In the genomic region with DNA sequence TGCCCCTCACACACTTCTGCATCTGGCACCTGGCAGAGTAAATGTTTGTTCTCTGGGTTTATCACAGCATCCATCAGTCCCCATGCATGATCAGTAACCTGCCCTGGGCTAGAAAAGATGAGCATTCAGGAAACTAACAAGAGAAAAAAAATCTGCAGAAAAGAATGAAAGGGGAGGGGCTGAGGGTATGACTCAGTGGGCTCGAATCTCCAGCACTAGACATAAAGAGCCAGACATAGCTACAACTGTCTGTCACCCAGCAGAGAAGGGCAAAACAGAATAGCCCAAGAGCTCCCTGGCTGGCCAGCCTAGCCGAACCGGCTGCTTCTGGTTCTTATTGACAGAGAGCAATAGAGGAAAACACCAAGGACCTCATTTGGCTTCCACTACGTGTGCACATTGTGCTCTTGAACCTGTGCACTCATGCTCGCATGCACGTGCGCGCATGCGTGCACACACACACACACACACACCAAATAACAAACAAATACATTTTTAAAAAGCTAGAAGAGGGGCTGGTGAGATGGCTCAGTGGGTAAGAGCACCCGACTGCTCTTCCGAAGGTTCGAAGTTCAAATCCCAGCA, we compare ENCODE assay signal across 22 mouse cellular contexts. TPM values are rescaled to one million over a fixed set of nuclear protein-coding genes. Genes with fewer than 3 reads are reported as not detected.
"Had no signal": no experiment of that assay in that cellular context is flagged by ENCODE, and none has a peak within 500 bp of the region (broad histone marks: within the 10 kb centered on the region; RNA-seq: fewer than 3 reads in every experiment).

No protein-coding gene starts in this region.

- DNase-seq: kidney, adult 9 months; kidney, postnatal 36 days; layer of hippocampus, adult 9-11 months; layer of hippocampus, postnatal 36 days; liver, embryonic 13.5 days; liver, postnatal 0 days; lung, postnatal 14 days; right cerebral cortex, adult 18-20 months; right cerebral cortex, postnatal 25 days had no signal

RNA-seq across cellular contexts. Expression of gene Gm17334, which starts 17.9 kb away (rescaled TPM):
- polyA plus RNA-seq: limb, embryonic 11.5 days; liver, embryonic 13.5 days; macrophage; midbrain, embryonic 12.5 days; midbrain, embryonic 16.5 days; neural tube, embryonic 11.5 days; neural tube, embryonic 15.5 days; stomach, embryonic 16.5 days had no signal

RNA-seq across cellular contexts. Expression of gene Il5, which starts 34.5 kb away (rescaled TPM):
- total RNA-seq: layer of hippocampus, adult 18-20 months; layer of hippocampus, postnatal 36 days; left cerebral cortex, adult 8-10 months; left cerebral cortex, postnatal 25 days had no signal
- polyA plus RNA-seq: kidney, postnatal 0 days; limb, embryonic 15.5 days; liver, embryonic 13.5 days; liver, postnatal 0 days; macrophage; midbrain, embryonic 12.5 days; midbrain, embryonic 16.5 days; neural tube, embryonic 11.5 days; neural tube, embryonic 15.5 days; small intestine, adult 2 months; stomach, embryonic 16.5 days had no signal
